8 mouse cellular contexts compared by ENCODE assay signal in the genomic region with DNA sequence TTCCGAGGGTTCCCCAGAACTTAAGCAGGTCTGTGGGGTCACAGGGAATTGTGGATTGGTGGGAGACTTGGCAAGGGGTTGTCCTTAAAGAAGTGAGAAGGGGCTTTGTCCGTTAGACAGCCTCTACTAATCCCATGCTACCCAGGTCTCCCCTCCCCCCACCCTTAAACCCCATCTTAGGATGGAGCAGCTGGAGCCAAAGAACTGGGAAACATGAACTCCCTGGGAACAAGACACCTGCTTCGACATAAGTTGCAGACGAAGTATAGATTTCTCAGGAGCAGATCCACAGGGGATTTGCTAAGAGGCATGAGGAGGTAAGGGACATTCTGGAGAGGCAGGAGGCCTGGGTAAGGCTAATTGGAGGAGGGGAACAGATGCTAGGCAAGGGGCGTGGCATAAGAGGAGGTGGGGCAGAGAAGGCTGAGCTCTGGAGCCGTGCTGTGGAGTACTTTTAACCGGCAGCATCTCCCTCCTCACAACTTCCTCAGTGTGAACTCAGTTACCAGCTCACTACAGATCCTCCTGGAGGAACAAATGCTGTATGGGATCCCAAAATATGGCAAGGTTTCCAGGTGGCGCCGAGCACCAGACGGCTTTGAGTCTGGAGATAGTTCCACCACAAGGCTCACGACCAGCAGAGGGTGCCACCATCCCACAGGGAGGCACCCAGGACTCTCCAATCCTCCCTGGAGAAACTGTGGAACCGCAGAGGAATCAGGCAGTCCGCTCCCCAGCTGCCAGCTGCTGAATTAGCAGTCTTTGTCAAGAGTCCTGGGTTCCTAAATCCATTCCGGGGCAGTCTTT. TPM values are rescaled to one million over a fixed set of nuclear protein-coding genes. Genes with fewer than 3 reads are reported as not detected.
DNase-seq lines count a peak whose midpoint lies in the region; ATAC-seq and TF ChIP-seq lines count a peak whose summit lies in the region.

No protein-coding gene starts in this region.

- TF ChIP-seq CTCF in C2C12 (IDR thresholded peaks at IDR 0.05; ENCODE audit: control insufficient read depth, insufficient read depth, insufficient read length) = peak; percentile 94
- TF ChIP-seq CTCF in brain, embryonic 14.5 days (IDR thresholded peaks at IDR 0.05; ENCODE audit: borderline replicate concordance, extremely low read depth, insufficient read depth, insufficient read length) = peak; percentile 72

- no peak overlapping the region for H3K4me3 ChIP-seq in C2C12 (ENCODE audit: insufficient read depth, poor library complexity, severe bottlenecking)
- peak overlapping the region; percentile 11; the same call in 1 of the 2 replicates for H3K4me3 ChIP-seq in forebrain, embryonic 14.5 days (ENCODE audit: low read depth, low read length)
- peak overlapping the region; percentile 23 for H3K4me3 ChIP-seq in liver, embryonic 16.5 days (ENCODE audit: low read depth, low read length)
- H3K4me3 ChIP-seq in neural tube, embryonic 14.5 days (ENCODE audit: low read depth, low read length) = no peak overlapping the region

- H3K4me2 ChIP-seq in forebrain, embryonic 14.5 days (ENCODE audit: low read length) = peak overlapping the region; percentile 46
- peak overlapping the region; percentile 40 for H3K4me2 ChIP-seq in liver, embryonic 16.5 days (ENCODE audit: low read depth, low read length)
- peak overlapping the region; percentile 34 for H3K4me2 ChIP-seq in neural tube, embryonic 14.5 days (ENCODE audit: low read depth, low read length)

- peak; percentile 87 for DNase-seq in brain, embryonic 14.5 days (ENCODE audit: low read depth)
- peak; percentile 87 for DNase-seq in forebrain, embryonic 14.5 days (ENCODE audit: low spot score)
- DNase-seq in heart, postnatal 10 days = peak; percentile 91 to 95
- peak; percentile 93 for DNase-seq in layer of hippocampus, adult 11-12 months (ENCODE audit: low spot score)
- peak; percentile 53 for DNase-seq in thymus, postnatal 0 days (ENCODE audit: low spot score)

- no peak for TF ChIP-seq POLR2A in brain, embryonic 14.5 days (IDR thresholded peaks at IDR 0.05; ENCODE audit: borderline replicate concordance, extremely low read depth, insufficient read depth, insufficient read length, poor library complexity, severe bottlenecking)

- no peaks in the 10 kb centered on the region for H3K9me3 ChIP-seq in forebrain, embryonic 14.5 days (replicated peaks; ENCODE audit: control insufficient read depth, low read length)
- H3K9me3 ChIP-seq in liver, embryonic 16.5 days (replicated peaks; ENCODE audit: control insufficient read depth, low read length) = no peaks in the 10 kb centered on the region
- no peaks in the 10 kb centered on the region for H3K9me3 ChIP-seq in neural tube, embryonic 14.5 days (ENCODE audit: control insufficient read depth, low read length)

- peak; percentile 65 for ATAC-seq in forebrain, embryonic 14.5 days
- ATAC-seq in liver, embryonic 16.5 days (ENCODE audit: low read depth) = peak; percentile 58; the same call in 1 of the 2 replicates
- ATAC-seq in neural tube, embryonic 14.5 days (ENCODE audit: low read depth) = 0 out of 2 replicates have a peak, but pooled peaks have one; percentile 5

- no peaks in the 10 kb centered on the region for H3K79me3 ChIP-seq in C2C12 (ENCODE audit: low read depth)

- peak overlapping the region; percentile 46 for H3K27ac ChIP-seq in forebrain, embryonic 14.5 days (ENCODE audit: low read depth, low read length)
- no peak overlapping the region for H3K27ac ChIP-seq in liver, embryonic 16.5 days (ENCODE audit: low read length)
- H3K27ac ChIP-seq in neural tube, embryonic 14.5 days (ENCODE audit: low read depth, low read length) = no peak overlapping the region

- no peaks in the 10 kb centered on the region for H3K27me3 ChIP-seq in C2C12 (ENCODE audit: control insufficient read depth, insufficient read depth, insufficient read length)
- H3K27me3 ChIP-seq in forebrain, embryonic 14.5 days (replicated peaks; ENCODE audit: control insufficient read depth, insufficient read depth, low read length) = 0 out of 2 replicates have a peak, but pooled peaks cover 5% of the 10 kb centered on the region
- H3K27me3 ChIP-seq in liver, embryonic 16.5 days (ENCODE audit: control insufficient read depth, insufficient read depth, low read depth, low read length) = peaks cover 39% of the 10 kb centered on the region
- H3K27me3 ChIP-seq in neural tube, embryonic 14.5 days (ENCODE audit: control insufficient read depth, insufficient read depth, low read length) = no peaks in the 10 kb centered on the region; the same call in 1 of the 2 replicates

- intact Hi-C loops in heart, postnatal 10 days (cut with DNase I) = loop anchor here (1.0 kb wide), 3 partner anchors 16 to 94 kb away; no protein-coding TSS in a partner anchor

- H3K4me1 ChIP-seq in forebrain, embryonic 14.5 days (ENCODE audit: control insufficient read depth, insufficient read depth, low read length) = peaks cover 24% of the 10 kb centered on the region
- no peaks in the 10 kb centered on the region; the same call in none of the 2 replicates for H3K4me1 ChIP-seq in liver, embryonic 16.5 days (ENCODE audit: control insufficient read depth, low read depth, low read length)
- peaks cover 17% of the 10 kb centered on the region for H3K4me1 ChIP-seq in neural tube, embryonic 14.5 days (ENCODE audit: control insufficient read depth, insufficient read depth, low read length)

- no peaks in the 10 kb centered on the region for H3K36me3 ChIP-seq in C2C12 (ENCODE audit: control insufficient read depth, insufficient read depth)
- H3K36me3 ChIP-seq in forebrain, embryonic 14.5 days (ENCODE audit: control insufficient read depth, insufficient read depth, low read length) = no peaks in the 10 kb centered on the region
- H3K36me3 ChIP-seq in liver, embryonic 16.5 days (ENCODE audit: control insufficient read depth, insufficient read depth) = no peaks in the 10 kb centered on the region
- H3K36me3 ChIP-seq in neural tube, embryonic 14.5 days (ENCODE audit: control insufficient read depth, insufficient read depth, low read length) = no peaks in the 10 kb centered on the region

- peak overlapping the region; percentile 13 for H3ac ChIP-seq in C2C12 (ENCODE audit: control insufficient read depth, insufficient read length, low read depth)

- H3K79me2 ChIP-seq in C2C12 (ENCODE audit: control insufficient read depth, insufficient read depth) = no peaks in the 10 kb centered on the region

- WGBS in forebrain, embryonic 14.5 days = 1% methylated on average over 14 of the region's 14 CpGs
- 7% methylated on average over 14 of the region's 14 CpGs for WGBS in liver, embryonic 16.5 days (ENCODE audit: insufficient replicate concordance)
- WGBS in neural tube, embryonic 14.5 days = 5% methylated on average over 14 of the region's 14 CpGs

- H3K9ac ChIP-seq in forebrain, embryonic 14.5 days (ENCODE audit: low read length) = no peak overlapping the region
- no peak overlapping the region for H3K9ac ChIP-seq in liver, embryonic 16.5 days (ENCODE audit: low read depth, low read length)
- H3K9ac ChIP-seq in neural tube, embryonic 14.5 days (replicated peaks; ENCODE audit: low read depth, low read length) = no peak overlapping the region; the same call in 1 of the 2 replicates

TF ChIP-seq in C2C12, 6 proteins besides CTCF, POLR2A, EP300 and RAD21:
- TF ChIP-seq MAX (IDR thresholded peaks at IDR 0.05) (no peak), USF1 (IDR thresholded peaks at IDR 0.05; ENCODE audit: low read depth) (no peak), MYOD1 (IDR thresholded peaks at IDR 0.05; ENCODE audit: control insufficient read depth, insufficient read length, low read depth) (peak; percentile 15)

RNA-seq across cellular contexts. Expression of a gene that starts 2.5 kb away (rescaled TPM):
- polyA plus RNA-seq in C2C12 (2012; fragmentation: generic; extraction: Trizol) = 7.1 TPM
- 4.9 and 6.5 TPM in 2 replicates for polyA plus RNA-seq in brain, embryonic 14.5 days (2012; rRNA removed)
- 0.93 and 1.0 TPM in 2 replicates for polyA plus RNA-seq in forebrain, embryonic 14.5 days (2014; fragmentation: Nextera tagmentation; extraction: Ambion mirVana)
- total RNA-seq in heart, postnatal 10 days (2021) = 10 to 100 TPM; 14.9 to 18.0 TPM
- polyA plus RNA-seq in liver, embryonic 16.5 days (2015; fragmentation: Nextera tagmentation; extraction: Ambion mirVana) = 0.36 and 0.54 TPM in 2 replicates
- polyA plus RNA-seq in neural tube, embryonic 14.5 days (2014; fragmentation: Nextera tagmentation; extraction: Ambion mirVana) = 1.0 and 2.4 TPM in 2 replicates
- 1.2 TPM in 2 replicates for polyA plus RNA-seq in thymus, postnatal 0 days (2015; fragmentation: Nextera tagmentation; extraction: Ambion mirVana)

RNA-seq across cellular contexts. Expression of a gene that starts 32.6 kb away (rescaled TPM):
- 8.1 TPM for polyA plus RNA-seq in C2C12 (2012; fragmentation: generic; extraction: Trizol)
- 5.4 and 10.5 TPM in 2 replicates for polyA plus RNA-seq in brain, embryonic 14.5 days (2012; rRNA removed)
- polyA plus RNA-seq in forebrain, embryonic 14.5 days (2014; fragmentation: Nextera tagmentation; extraction: Ambion mirVana) = 2.1 and 2.9 TPM in 2 replicates
- 10 to 100 TPM; 16.8 to 20.4 TPM for total RNA-seq in heart, postnatal 10 days (2021)
- 0.67 and 0.69 TPM in 2 replicates for polyA plus RNA-seq in liver, embryonic 16.5 days (2015; fragmentation: Nextera tagmentation; extraction: Ambion mirVana)
- polyA plus RNA-seq in neural tube, embryonic 14.5 days (2014; fragmentation: Nextera tagmentation; extraction: Ambion mirVana) = 4.8 and 5.3 TPM in 2 replicates
- 24.4 and 27.4 TPM in 2 replicates for polyA plus RNA-seq in thymus, postnatal 0 days (2015; fragmentation: Nextera tagmentation; extraction: Ambion mirVana)

RNA-seq across cellular contexts. Expression of a gene that starts 47.6 kb away (rescaled TPM):
- 3.8 TPM for polyA plus RNA-seq in C2C12 (2012; fragmentation: generic; extraction: Trizol)
- 62.5 and 75.3 TPM in 2 replicates for polyA plus RNA-seq in brain, embryonic 14.5 days (2012; rRNA removed)
- polyA plus RNA-seq in forebrain, embryonic 14.5 days (2014; fragmentation: Nextera tagmentation; extraction: Ambion mirVana) = 24.7 and 33.5 TPM in 2 replicates
- total RNA-seq in heart, postnatal 10 days (2021) = 10 to 100 TPM; 18.7 to 20.9 TPM
- polyA plus RNA-seq in liver, embryonic 16.5 days (2015; fragmentation: Nextera tagmentation; extraction: Ambion mirVana) = 2.0 and 2.1 TPM in 2 replicates
- polyA plus RNA-seq in neural tube, embryonic 14.5 days (2014; fragmentation: Nextera tagmentation; extraction: Ambion mirVana) = 27.6 and 28.0 TPM in 2 replicates
- 3.9 and 4.6 TPM in 2 replicates for polyA plus RNA-seq in thymus, postnatal 0 days (2015; fragmentation: Nextera tagmentation; extraction: Ambion mirVana)

Comparison
In these comparisons a context has a peak if more than half of its experiments do, and no peak if none do; other contexts are left out.
1. H3K4me3 ChIP-seq: peak in forebrain, embryonic 14.5 days (single experiment) and liver, embryonic 16.5 days (single experiment); none in C2C12 (single experiment) and neural tube, embryonic 14.5 days (single experiment).
2. ATAC-seq: peak in every context shown above with its lines; median percentile 65 in forebrain, embryonic 14.5 days; 58 in liver, embryonic 16.5 days; 5 in neural tube, embryonic 14.5 days.
3. Peak in every context shown above with its lines, with median percentiles within 50 percentile points of each other: DNase-seq and H3K4me2 ChIP-seq.